Mouse (Mus musculus) adrenal gland, postnatal 10 days (tissue): ENCODE measurements around the gene Shld1. TPM values are rescaled to one million over a fixed set of nuclear protein-coding genes. Genes with fewer than 3 reads are reported as not detected.

Experiments used
- DNase-seq: peaks from one replicate; pipeline ENCODE4 v3.0.0; 2021; ENCODE audit warnings: mixed read lengths
- long read RNA-seq, 2 experiments: library from polyadenylated mRNA; stranded (forward); transcript quantifications; one replicate each; pipeline ENCODE4 v2.0.0; 2021
- total RNA-seq, 2 experiments: library from RNA; stranded (reverse); gene quantifications; 2 replicates each; pipeline ENCODE4 v1.2.3; 2021

Shld1 gene
- 1 to 10 TPM; 7.6 to 9.9 TPM for total RNA-seq
- long read RNA-seq, experiment 1, partial matches to known transcripts = 10 of 16 reads
- long read RNA-seq, experiment 1, other reads (novel, unspliced or antisense) = 2 of 16 reads
- long read RNA-seq, experiment 2, partial matches to known transcripts = 8 of 31 reads
- long read RNA-seq, experiment 2, other reads (novel, unspliced or antisense) = 20 of 31 reads

DNA sequence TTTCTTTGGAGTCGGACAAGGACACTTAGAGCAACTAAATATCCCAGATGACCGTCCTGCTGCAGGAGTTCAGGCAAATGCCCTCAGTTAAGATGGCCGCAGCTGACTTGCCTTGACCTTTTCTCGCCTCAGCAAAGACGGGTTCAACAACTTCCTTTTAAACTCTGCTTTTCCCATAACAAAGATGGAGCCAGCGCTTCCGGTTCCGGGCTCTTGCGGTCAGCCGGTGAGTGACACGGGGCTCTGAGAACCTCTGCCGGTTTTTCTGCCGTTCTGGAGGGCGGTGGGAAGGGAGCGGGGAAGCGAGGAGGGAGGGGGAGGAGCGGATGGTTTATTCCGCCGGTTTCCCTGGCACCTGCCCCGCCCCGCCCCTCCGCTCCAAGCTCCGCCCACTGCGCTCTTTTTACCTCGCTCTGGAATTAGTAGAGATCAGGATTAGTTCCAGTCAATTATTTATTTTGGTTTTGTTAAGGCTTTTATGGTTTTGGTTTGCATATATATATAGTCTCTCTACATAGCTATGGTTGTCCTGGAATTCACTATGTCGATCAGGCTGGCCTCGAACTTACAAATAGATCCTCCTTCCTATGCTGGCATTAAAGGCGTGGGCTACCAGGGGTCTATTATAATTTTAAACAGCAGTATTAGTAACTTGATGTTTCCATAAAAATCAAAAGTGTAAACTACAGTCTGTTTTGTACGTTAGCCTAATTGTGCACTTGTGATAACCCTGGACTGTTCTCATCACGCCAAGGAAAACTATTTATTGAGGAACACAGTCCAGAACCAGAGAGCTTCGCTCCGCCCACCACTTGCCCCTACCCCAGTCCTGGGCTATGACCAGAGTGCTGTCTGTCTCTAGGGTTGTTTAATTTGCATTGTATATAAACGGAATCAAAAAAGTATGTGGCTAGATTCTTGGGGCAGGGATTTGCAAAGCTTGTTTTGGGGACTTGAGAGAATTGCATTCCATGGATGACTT is at the start of gene Shld1:
Gene Shld1, plus strand, starts transcription at position 176 of the 982 bp plus-strand sequence.
- DNase-seq = peak; percentile 91

DNA sequence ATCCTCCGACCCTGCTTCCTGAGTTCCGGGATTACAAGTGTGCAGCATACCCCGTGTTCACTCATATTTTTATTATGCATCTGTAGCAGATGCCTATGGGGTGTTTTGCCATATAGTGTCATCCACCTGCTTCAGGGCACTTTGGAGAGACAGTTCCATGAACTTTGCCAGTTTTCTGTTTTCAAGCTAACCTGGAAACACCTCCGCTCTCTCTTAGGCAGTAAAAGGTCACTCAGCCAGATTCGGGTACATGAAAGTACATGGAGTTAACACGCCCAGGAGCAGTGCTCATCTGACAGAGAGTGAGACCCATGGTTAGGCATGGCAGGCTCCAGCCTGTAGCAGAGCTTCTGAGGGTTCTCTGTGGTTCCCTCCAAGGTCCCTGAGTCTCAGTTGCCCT is 48.4 kb upstream of the Shld1 start:
- no peak for DNase-seq

DNA sequence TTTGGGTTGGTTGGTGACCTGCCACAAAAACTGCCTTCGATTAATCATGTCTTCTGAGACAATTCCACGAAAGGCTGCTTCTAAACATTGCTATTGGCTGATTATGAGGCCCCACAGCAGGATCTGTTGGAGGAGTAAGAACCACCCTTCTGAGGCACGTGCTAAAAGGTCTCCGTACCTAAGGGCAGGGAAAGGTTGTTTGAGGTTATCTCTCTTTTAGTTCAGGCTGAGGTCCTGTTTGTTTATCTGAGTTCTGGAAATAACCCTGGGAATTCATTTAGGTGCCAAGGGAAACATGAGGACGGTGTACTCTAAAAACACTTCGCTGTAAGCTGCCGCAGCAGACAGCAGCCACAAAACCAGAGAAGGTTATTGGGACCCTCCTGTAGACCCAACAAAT is 47.4 kb upstream of the Shld1 start:
- DNase-seq = no peak

DNA sequence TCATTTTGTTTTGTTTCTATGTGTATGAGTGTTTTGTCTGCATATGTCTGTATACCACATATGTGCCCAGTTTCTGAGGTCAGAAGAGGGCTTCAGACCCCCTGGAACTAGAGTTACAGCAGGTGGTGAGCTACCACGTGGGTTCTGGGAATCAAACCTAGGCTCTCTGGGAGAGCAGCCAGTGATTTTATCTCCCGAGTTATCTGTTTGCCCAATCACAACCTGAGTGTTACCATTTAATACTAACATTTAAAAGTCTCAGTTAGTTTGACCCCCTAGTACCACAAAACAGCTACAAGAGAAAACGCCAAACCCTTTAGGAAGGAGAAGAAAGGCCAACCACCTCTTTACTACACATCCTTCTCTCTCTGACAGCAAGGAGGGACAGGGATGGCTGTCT is 45.5 kb upstream of the Shld1 start:
- no peak for DNase-seq

DNA sequence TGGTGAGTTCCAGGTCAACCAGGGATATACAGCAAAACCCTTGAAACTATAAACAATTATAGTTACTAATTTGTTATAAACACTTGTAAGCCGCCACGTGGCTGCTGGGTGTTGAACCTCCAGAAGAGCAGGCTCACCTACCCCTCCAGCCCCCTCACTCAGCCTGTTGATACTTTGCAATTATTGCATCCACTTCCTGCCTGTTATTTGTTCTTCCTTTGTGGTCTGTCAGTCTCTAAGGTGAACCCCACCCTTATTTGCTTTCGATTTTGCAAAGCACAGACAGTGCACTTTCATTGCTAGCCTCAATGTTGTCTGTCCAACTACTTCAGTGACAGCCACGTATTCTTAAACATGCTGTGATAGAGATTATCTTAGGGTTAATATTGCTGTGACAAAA is 43.6 kb upstream of the Shld1 start:
- DNase-seq = no peak

DNA sequence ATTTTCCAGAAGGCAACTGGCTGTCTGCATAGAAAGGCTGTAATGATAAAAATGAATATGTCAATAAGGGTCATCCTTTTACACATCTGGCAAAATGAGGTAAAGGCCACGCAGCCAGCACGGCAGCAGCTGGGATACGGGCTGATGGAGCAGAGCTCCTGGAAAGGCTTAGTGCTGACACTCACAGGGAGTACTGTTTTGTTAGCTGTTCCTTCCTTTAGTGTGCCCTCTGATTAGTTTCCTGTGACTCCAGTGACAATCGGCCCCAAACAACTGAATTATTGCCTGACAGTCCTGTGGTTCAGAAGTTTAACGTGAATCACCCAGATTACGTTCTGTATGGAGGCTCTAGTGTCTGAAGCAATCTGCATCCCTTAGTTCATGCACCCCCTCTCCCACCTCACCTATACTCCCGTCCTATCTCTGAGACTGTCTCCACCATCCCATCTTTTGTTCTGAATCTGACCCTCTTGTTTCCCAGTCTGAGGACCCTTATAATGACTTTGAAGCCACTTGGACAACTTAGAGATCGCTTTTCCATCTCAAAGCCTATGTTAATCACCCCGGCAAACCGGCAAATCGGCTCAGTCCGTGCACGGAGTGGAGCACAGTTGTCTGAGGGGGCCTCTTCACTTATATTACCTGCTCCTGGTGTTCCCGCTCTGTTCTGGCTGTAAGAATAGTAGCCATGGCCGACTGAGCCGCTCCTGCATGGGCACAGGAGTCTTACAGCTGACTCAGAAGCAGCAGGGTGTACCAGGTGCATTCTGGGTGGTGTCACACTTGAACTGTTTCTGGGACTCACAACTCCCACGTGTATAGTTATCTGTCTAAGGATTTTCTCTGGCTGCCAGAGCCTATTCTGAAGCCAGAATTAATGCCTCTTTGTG is 39.6 kb upstream of the Shld1 start:
- DNase-seq = no peak

DNA sequence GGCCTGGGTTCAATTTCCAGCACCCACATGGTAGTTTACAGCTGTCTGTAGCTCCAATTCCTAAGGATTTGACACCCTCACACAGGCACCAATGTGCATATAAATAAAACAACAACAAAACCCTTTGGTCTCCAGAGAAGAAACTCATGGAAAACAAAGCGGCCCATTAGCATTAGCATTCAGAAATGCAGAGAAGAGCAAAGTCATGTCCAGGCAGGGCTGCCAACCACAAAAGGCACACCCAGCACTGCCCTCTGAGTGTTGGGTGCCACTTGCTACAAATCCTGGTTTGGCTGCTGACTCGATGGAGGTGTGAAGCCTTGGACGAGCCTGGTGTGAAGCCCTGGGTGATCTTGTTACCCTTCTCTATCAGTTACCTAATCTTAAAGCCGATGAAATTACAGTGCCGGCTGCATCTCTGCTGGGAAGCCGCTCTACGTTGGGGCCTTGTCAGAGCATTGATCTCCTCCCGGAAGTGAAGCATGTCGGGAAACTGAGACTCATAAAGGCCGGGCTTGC is 37.3 kb upstream of the Shld1 start:
- no peak for DNase-seq

DNA sequence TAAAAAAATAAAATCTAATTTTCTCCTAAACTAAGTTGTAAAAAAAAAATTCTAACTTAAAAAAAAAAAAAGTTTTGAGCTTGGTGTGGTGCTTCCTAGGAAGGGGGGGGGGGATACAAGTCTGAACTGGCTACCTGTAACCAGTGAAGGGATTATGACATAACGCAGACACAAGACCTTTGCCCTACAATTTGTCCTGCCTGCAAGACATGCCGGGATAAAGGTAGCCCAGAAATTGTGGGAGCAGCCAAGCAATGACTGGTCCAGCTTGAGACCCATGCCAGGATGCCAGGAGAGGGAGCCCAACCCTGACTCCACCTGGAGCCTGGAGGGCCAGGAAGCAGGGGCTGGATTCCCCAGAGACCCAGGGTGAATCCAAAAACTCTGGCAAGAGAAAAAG is 36.2 kb upstream of the Shld1 start:
- peak; percentile 16 for DNase-seq

DNA sequence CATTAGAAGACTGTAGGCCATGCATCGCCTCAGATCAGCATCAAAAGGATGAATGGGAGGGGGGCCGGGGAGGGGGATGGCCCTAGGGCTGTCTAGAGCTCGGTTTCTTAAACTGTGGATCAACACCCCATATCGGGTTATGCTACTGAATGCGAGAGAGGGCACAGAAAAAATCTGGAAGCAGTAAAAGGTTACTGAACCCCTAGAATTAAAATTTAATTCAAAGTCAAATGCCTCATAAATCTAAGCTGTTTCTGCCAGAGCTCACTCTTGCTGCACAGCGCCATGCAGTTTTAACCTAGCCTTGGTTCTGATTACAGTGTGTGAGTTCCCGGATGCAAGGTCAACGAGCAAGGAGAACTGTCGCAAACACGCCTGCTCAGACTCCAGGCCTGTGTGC is 34.3 kb upstream of the Shld1 start:
- DNase-seq = peak; percentile 61

DNA sequence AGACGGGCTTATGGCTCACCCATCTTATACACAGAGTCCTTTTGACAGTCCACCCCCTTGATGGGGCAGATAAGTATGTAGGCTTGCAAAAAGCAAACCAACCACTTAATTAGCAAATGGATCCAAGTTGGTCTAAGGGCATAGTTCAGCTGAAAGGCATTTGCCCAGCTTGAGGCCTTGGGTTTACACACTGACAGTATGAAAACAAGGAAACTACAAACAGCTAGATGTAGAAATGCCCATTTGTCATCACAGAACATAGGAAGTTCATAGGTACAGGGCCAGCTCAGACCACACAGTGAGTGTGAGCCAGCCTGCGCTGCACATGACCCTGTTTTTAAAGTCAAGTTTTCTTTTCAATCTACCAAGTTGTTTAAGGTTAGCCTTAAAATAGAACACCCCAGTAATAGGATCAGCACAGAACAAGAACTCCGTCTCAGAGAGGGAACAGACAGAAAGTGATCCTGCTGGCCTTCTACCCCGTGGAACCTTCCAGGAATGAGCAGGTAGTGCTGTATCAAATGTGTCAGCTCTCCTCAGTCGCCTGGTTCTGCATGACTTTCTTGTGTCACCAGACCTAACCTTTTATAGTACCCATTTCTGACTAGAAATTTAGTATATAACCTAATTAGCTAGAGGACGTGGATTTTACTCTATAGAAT is 31.8 kb upstream of the Shld1 start:
- no peak for DNase-seq

DNA sequence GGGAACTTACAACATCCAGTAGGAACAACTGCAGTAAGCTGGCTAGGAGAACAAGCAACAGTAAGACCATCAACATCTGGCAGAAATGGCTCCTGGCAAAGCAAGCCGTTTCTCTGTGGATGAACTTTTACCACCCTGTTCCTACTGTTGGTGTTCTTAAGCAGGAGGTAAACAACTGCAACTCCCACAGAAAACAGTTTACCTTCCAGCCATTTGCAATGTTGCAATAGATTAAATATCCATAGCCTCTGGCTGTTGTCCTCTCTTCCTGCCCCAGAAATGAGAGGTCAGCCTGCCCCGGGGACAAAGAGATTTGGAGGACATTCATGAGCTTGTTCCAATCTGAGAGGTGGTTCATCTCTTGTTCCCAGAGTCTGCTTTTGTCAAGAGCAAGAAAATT is 29.5 kb upstream of the Shld1 start:
- DNase-seq = no peak

DNA sequence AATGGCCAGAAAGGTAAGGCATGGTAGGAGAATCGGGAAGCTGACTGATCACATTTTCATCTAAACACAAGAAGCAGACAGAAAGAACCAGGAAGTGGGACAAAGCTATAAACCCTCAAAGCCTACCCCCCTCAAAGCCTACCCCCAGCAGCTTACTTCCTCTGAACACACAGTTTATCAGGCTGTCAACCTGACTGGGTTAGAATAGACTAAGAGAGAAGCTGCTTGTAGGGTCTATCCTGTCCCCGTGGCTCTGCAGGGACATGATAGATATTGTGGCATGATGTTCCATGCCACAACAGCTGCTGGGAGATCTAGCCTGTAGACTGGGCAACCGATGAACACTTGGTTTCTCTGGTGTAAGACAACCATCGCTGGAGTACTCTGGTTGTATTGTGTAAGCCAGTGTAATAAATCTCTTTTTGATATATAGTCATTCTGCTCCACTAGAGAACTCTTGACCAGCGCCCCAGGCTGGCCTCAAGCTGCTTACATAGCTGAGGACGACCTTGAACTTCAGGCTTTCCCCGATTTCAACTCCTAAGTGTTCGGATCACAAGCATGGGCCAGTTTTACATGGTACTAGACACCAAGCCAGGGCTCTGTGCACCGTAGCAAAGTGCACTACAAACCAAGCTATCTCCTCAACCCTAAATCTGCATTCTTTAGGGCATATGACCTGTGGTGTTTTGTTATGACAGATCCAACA is 28.2 kb upstream of the Shld1 start:
- no peak for DNase-seq

DNA sequence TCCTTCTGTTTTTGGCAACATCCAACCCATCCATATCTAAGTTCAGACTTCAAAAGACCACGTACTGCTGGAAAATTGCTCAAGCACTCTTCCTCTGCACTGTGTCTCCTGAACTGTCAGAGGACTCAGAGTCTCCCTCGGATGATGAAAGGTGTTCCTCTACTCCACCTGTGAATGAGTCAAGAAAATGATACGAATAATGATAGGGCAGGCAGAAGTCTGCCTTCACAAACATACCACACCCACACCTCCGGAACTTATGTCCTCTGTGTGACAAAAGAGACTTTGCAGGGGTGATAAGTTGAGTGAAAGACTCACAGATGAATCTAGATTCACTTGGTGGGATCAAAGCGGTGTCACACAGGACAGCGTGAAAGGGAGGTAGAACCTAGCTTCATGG is 17.6 kb upstream of the Shld1 start:
- DNase-seq = no peak

DNA sequence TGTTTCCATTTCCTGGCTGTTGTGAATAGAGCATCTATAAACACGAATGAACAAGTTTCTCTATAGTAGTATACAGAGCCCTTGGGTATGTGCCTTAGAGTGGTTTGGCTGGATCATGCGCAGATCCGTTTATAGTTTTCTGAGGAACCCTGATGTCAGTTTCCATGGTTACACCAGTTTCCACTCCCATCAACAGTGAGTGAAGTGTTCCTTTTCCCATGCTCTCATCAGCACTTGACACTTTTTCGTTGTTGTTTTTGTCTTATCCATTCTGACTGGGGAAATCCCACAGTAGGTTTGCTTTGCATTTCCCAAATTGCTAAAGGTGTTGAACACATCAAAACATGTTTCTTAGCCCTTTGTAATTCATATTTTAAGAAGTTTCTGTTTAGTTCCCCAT is 16.4 kb upstream of the Shld1 start:
- no peak for DNase-seq

DNA sequence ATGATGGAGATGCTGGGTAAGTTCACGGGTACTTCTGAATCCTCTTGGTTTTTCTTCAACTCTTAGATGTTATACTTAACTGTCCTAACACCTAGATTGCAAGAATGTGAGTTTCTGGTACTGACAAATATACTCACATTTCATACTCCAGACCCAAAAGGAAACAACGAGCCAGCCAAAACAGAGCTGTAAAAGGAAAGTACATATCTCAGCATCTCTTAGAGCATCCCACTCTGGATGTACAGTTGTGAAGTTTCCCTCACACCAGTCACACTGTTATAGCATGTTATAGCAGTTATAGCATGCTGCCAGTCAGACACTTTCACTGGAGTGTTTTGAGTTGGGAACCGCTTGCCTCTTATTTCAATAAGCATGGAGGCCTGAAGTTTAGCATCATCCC is 14.6 kb upstream of the Shld1 start:
- no peak for DNase-seq

DNA sequence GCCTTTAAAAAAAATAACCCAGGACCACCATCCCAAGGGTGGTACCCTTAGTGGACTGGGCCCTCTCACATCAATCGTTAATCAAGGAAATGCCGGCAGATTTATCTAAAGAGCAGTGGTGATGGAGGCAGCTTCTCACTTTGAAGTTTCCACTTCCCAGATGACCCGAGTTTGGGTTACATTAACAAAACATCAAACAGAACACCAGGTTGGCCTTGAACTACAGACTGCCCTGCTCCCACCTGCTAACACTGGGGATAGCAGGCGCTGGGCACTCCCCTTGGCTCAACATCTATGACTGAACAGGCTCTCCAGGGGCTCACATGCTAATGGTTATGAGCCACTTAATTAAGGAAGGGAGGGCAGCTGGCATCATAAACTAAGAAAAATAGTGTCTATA is 10.6 kb upstream of the Shld1 start:
- no peak for DNase-seq

DNA sequence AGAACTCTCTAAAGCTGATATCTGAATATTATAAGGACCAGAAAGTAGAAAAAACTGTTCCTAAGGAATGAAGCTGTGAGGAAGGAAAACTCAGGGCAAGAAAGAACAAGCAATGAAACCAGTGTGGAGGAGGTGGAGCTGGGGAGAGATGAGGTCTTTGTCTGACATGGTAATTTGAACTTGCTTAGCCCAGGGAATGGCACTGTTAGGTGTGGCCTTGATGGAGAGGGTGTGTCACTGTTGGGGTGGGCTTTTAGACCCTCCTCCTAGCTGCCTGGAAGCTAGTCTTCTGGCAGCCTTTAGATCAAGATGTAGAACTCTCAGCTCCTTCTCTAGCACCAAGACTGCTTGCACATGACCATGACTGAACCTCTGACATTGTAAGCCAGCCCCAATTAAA is 1.7 kb upstream of the Shld1 start:
- DNase-seq = no peak

DNA sequence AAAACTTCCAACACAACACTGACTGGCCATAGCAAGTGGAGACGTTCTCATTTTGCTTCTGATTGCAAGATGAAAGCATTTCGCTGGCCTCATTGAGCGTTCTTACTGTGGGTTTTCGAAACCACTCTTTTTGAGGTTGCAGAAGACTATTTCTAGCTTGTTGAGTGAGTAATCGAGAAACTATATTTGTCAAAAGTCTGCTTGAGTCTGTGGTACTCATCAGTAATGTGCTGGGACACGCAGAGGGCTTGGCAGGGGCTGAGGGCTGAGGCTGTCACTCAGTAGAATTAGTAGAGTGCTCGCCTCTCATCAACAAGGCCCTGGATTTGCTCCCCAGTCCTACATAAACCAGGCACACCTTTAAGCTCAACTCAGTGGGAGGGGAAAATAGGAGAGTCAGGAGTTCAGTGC is 1.9 kb downstream of the Shld1 start:
- DNase-seq = no peak

DNA sequence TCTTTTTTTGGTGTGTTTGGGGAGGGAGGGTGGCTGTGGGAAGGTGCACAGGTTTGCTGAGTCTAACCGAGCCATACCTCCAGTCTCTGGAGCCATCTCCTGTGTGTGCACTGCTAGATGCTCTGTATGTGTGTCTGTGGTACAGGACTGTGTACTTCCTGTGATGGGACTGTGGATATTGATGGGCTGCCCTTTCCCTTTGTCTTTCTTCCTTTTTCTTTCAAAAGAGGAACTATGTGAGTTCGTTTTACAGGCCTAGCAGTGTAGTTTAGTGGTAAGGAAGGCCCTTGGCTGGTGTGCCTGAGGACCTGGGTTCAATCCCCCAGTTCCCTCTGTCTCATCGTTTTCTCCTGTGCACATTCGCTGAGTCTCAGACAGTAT is 2.4 kb downstream of the Shld1 start:
- DNase-seq = no peak

DNA sequence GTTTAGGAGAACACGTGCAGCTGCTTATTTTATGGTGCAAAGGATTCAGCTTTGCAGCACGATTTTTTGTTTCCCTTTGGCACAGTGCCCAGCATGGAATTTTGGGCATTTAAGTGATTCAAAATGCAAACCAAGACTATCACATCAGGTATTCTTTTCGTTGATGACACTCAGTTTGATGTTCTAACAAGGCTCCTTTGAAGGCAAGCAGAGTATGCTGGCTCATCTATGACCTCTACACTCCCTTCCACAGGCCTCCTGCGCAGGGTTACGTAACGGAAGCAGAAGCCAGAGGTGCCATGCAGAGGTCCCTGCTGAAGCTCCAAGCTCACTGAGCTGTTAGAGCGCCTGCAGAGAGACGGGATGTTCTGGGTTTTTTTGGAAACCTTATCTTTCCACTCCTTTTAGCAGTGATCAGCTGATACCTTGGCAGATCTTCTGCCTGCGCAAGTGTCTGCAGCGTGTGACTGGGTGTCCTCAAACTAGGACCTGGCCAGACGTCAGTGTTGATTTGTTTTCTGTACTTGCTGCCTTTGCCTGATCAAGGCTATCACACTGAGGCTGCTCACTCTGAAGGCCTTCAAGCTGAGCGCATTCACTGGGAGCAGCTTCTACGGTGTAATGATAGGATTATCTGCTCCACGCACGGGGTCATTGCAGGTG is 3.0 kb downstream of the Shld1 start:
- peak; percentile 68 for DNase-seq

DNA sequence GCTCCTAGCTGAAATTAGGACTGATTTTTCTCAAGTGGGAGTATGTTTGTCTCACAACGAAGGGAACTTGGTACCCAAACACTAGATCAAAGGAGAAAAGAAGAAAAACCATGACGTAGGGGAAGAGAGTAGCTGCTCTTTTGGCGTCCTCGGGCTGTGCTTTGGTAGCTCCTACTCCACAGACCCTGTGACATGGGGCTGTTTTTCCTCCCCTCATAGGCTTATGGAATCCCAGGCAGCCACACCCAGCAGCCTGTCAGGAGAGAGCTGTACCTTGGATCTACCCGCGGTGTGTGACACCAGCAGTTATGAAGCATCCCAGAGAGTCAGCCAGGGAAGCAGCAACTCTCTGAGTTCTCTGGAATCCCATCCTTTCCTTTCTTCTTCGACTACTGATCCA is 5.0 kb downstream of the Shld1 start:
- DNase-seq = no peak
